Mouse (Mus musculus): ENCODE data around the gene Arhgef2.

DNA sequence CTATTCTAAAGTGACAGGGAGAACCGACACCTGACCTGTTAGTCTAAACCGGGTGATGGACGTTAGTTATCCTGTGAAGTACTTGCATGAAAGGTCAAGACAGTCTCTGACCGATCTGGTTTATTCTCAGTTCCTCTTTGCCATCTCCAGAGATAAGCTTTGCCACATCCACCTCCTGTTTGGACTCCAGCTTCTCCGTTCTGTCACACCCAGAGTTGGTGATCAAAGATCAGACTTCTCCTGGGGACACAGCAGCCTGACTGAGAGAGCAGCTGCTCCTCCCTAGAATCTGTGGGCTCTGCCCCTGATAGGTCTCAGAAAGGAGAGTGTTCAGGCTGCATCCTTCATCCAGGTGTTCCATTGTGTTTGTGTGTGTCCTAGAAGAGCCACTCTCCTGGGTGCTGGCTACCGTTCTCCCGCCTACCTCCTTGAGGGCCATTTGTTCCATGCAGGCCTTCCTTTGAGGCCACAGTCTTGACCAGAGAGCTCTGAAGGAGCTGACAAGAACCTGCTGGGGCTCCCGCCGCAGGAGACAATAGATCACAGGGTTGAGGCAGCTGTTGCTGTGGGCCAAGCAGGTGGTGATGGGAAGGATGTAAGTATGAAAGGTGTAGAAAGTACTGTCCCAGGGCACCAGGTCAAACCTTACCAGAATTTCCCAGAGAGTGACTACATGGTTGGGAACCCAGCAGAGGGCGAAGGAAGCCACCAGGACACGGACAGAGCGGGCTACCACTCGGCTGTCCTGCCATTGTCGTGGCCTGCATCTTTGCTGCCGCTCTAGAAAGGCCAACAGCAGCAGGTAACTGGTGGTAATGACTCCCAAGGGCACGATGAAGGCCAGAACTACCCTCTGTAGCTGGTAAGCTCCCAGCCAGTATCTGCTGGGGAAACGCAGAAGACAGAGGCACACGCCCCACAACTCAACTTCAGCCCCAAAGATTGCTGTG lies 46.2 kb downstream of the Arhgef2 start:
- TF ChIP-seq POLR2A (IDR thresholded peaks at IDR 0.05; ENCODE audit: borderline replicate concordance, control insufficient read depth, low read depth, low read length) (no peak), CTCF (IDR thresholded peaks at IDR 0.05; ENCODE audit: control insufficient read depth, insufficient read depth, low read length) (no peak)

Data from bone marrow, adult 2 months (tissue).